Mouse (Mus musculus): ENCODE data around the gene Agxt2. TPM values are rescaled to one million over a fixed set of nuclear protein-coding genes. Genes with fewer than 3 reads are reported as not detected.

The Agxt2 gene
- polyA plus RNA-seq, 1 experiment from 2014 or later: 0.16 TPM

DNA sequence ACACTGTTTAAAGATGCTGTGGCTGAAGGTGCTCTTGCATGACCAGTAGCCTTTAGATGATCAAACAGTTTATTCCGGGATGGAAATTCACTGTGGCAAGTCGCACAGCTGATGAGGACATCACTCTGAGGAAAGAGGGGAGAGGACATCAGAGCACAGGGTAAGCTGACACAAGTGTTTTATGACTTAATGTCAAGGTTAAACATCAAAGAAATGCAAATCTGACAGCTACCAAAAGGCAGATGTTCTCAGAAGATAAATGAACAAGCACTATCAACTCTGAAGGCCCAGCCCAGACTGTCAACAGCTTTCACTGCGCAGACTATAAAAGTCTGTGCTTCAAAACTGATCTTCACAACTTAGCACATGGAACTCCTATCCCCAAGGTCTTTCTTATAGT is 88.8 kb downstream of the Agxt2 start:
- H3K27me3 ChIP-seq (ENCODE audit: control insufficient read depth, insufficient read depth, low read length): no peaks in the 10 kb centered on the region
- no peaks in the 10 kb centered on the region; the same call in 1 of the 2 replicates for H3K36me3 ChIP-seq (ENCODE audit: control insufficient read depth, insufficient read depth, low read length)
- ATAC-seq (replicated peaks; ENCODE audit: insufficient number of reproducible peaks, low FRiP score, low TSS enrichment): no peak
- no peaks in the 10 kb centered on the region for H3K4me1 ChIP-seq (ENCODE audit: control insufficient read depth, insufficient read depth, low read length)
- H3K9me3 ChIP-seq (replicated peaks; ENCODE audit: control insufficient read depth, low read length): no peaks in the 10 kb centered on the region
- H3K27ac ChIP-seq (ENCODE audit: low read depth, low read length): no peak overlapping the region
- 86% methylated on average over 3 of the region's 3 CpGs for WGBS (ENCODE audit: insufficient replicate concordance)
- H3K4me3 ChIP-seq (ENCODE audit: low read depth, low read length): no peak overlapping the region
- no peak overlapping the region for H3K9ac ChIP-seq (ENCODE audit: low read depth, low read length)
- no peak overlapping the region for H3K4me2 ChIP-seq

Other genes starting within 250 kb of the Agxt2 start
- 1.3 and 4.0 TPM in 2 replicates for gene Prlr, start 181.3 kb upstream of the Agxt2 start, polyA plus RNA-seq (2014; fragmentation: Nextera tagmentation; extraction: Ambion mirVana)
- not detected in 2 replicates for gene Gm21973, start 33.2 kb upstream of the Agxt2 start, polyA plus RNA-seq (2014; fragmentation: Nextera tagmentation; extraction: Ambion mirVana)
- gene Dnajc21, start 112.0 kb downstream of the Agxt2 start, polyA plus RNA-seq (2014; fragmentation: Nextera tagmentation; extraction: Ambion mirVana): 11.8 and 13.4 TPM in 2 replicates
- gene Brix1, start 127.4 kb downstream of the Agxt2 start, polyA plus RNA-seq (2014; fragmentation: Nextera tagmentation; extraction: Ambion mirVana): 86.9 and 92.6 TPM in 2 replicates
- gene Rad1, start 127.5 kb downstream of the Agxt2 start, polyA plus RNA-seq (2014; fragmentation: Nextera tagmentation; extraction: Ambion mirVana): 19.6 and 20.1 TPM in 2 replicates
- not detected in 2 replicates for gene Ttc23l, start 200.1 kb downstream of the Agxt2 start, polyA plus RNA-seq (2014; fragmentation: Nextera tagmentation; extraction: Ambion mirVana)

Data from heart, embryonic 11.5 days (tissue).